Mouse (Mus musculus) C2C12 (cell line): ENCODE results near the gene Peli2.

Source experiments
- CEBPB ChIP-seq: IDR thresholded peaks from one replicate; pipeline ENCODE4 v1.6.1; 2011; ENCODE audit warnings: low read depth, mild to moderate bottlenecking, control low read depth, moderate library complexity
- CTCF ChIP-seq: IDR thresholded peaks from one replicate; pipeline ENCODE4 v1.5.1; 2011; ENCODE audit not compliant: control insufficient read depth, insufficient read depth, insufficient read length
- MAX ChIP-seq: IDR thresholded peaks from one replicate; pipeline ENCODE4 v1.6.1; 2011; ENCODE audit warnings: mild to moderate bottlenecking, control low read depth
- MYOD1 ChIP-seq: IDR thresholded peaks from one replicate; pipeline ENCODE4 v1.6.1; 2011; ENCODE audit warnings: low read depth; ENCODE audit not compliant: control insufficient read depth, insufficient read length
- MYOG ChIP-seq: IDR thresholded peaks from one replicate; pipeline ENCODE4 v1.6.1; 2011; ENCODE audit not compliant: control insufficient read depth, insufficient read length; ENCODE audit errors: extremely low read depth
- USF1 ChIP-seq: IDR thresholded peaks from one replicate; pipeline ENCODE4 v1.6.1; 2011; ENCODE audit warnings: low read depth, mild to moderate bottlenecking, control low read depth, moderate library complexity

GRCm38 (mm10) chr14:48289602-48290599 is 169.3 kb downstream of the Peli2 start:
- TF ChIP-seq CTCF (no peak), MAX (no peak), USF1 (no peak), MYOD1 (no peak), CEBPB (peak; percentile 53), MYOG (no peak)
